Mouse (Mus musculus): ENCODE measurements at regions not wholly inside any gene's neighbourhood (a gene's known extent, or its start where the extent isn't known, plus 50 kb on each side); places are given as distances from the start of the nearest gene placed in this dataset.

- no peak for DNase-seq (ENCODE audit: low spot score in 2 of 2)
Observed at GRCm38 (mm10) chr2:106318695-106319266, 315.4 kb upstream of the Dnajc24 start.

DNA sequence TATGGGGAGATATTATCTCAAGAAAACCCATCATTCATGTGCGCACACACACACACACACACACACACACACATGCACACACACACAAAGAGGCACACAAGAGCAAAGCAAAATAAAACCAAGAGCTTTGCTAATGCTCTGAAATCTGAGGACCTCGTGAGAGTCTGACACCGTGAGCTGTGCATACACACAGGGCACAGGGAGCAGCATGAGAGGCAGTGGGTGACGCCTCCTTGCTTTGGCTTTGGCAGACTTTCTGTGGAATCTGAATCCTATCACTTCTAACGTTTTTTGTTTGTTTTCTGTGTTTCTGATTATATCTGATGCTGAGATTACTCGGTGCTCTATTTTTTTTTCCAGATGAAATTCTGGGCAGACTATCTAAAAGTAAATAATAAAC, 343.4 kb upstream of the Dnajc24 start:
- no peak for DNase-seq (ENCODE audit: low spot score in 2 of 2)

- no peak for DNase-seq (ENCODE audit: low spot score in 2 of 2)
Observed at GRCm38 (mm10) chr2:106347249-106347648, 343.9 kb upstream of the Dnajc24 start.

- DNase-seq (ENCODE audit: low spot score in 2 of 2) = no peak
Observed at GRCm38 (mm10) chr2:106355565-106355964, 337.5 kb upstream of the Mpped2 start.

DNA sequence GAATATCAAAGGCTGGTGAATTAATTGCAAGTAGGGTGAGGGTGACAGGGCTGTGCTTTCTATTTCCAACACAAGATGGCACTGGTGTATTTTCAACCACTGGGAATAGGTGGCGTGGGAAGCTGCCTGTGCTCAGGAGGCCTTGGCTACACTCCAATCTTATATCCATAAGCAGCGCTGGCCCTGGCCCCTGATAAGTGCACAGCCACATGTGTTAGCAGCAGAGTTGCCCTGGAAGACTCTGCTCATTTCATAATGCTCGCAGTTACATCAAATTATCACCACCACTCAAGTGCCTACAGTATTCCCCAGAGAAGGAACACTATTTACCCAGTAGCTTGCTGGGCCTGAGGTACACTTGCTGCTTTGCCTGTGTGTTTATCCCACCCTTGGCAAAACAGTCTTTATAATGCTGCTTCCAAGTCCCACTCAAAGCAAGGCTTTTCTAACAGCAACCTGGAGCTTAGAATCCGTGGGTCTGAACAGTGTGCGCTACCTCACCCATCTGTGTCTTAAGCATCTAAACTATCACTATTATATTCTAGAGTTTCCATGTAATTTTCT, 337.0 kb upstream of the Mpped2 start:
- DNase-seq (ENCODE audit: low spot score in 2 of 2) = peak; percentile 28 to 51

- DNase-seq (ENCODE audit: low spot score in 2 of 2) = peak in 1 of 2 experiments; percentile 14
Observed at GRCm38 (mm10) chr2:106368641-106369040, 324.4 kb upstream of the Mpped2 start.

- DNase-seq (ENCODE audit: low spot score in 2 of 2) = no peak
Observed at GRCm38 (mm10) chr2:106383415-106384285, 309.4 kb upstream of the Mpped2 start.

- no peak for DNase-seq (ENCODE audit: low spot score in 2 of 2)
Observed at GRCm38 (mm10) chr2:106384286-106384595, 308.8 kb upstream of the Mpped2 start.

DNA sequence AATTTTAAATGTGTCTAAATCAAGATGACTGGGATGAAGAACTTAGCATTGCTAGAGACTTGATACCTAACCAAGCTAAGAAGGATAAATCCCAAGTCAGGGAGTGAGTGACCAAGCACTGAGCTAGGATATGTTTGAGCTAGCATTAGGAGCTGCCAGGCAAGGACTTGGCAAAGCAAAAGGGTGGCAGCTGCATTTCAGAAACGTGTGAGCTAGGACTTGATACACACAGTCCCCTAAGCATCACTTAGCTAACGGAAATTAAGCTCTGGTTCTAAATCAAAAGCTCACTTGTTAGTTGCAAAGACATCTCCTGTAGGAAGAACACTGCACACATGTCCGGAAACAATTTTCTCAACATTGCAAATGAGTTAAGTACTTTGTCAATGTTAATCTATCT, 308.2 kb upstream of the Mpped2 start:
- DNase-seq (ENCODE audit: low spot score in 2 of 2) = no peak

- DNase-seq (ENCODE audit: low spot score in 2 of 2) = no peak
Observed at GRCm38 (mm10) chr2:106412158-106412557, 280.9 kb upstream of the Mpped2 start.

- no peak for DNase-seq (ENCODE audit: low spot score in 2 of 2)
Observed at GRCm38 (mm10) chr2:106415474-106416019, 277.5 kb upstream of the Mpped2 start.

- no peak for DNase-seq (ENCODE audit: low spot score in 2 of 2)
Observed at GRCm38 (mm10) chr2:106418181-106418580, 274.9 kb upstream of the Mpped2 start.

DNA sequence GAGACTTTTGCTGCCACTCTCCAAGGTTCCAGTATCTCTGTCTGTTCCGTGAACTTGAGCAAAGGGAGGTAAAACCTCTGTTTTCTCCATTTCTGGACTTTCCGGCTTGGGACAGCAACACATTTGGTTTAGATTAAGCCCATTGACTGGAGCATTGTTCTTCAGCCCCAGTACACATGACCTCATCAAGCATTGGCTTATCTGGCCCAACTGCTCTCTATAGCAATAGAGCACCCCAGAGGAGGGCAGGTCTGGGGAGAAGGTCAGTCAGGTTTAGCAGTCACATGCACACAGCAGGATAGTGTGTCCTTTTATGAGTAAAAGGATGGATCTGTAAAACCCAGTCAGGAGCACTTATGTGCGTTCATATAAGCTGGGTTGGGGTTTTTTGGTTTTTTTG, 268.1 kb upstream of the Mpped2 start:
- DNase-seq (ENCODE audit: low spot score in 2 of 2) = no peak

DNA sequence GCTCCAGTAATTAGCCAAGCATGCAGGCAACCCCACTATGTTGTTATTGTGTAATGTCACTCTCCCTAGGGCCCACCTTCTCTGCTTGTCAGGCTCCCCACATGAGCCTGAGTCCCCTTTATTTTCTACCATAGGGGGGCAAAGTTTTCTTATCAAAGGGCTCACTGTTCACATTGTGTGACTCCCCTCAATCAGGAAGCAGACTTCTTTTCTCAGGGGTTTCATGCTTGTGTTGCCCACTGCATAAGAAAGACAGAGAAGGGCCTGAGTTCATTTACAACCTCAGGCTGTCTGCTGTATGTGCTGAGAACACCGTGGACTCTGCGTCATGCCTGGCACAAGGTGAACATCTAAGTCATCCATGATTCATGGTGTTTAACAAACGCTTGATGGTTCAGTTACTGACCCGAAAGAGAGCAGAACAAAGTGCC, 267.6 kb upstream of the Mpped2 start:
- DNase-seq (ENCODE audit: low spot score in 2 of 2) = peak; percentile 8 to 28

DNA sequence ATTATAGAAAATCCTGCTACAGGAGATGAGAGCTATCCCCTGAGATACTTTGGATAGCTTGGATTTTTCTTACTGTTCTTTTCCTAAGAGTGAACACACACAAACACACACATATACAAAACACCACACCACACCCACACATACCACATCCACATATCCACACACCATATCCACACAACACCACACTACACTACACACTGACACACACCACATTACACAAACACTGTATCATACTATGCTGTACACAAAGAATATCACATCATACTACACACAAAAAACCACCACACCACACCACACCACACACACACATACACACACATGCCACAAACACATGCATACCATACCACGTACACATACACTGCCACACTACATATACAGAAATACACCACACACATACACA, 267.1 kb upstream of the Mpped2 start:
- DNase-seq (ENCODE audit: low spot score in 2 of 2) = no peak

DNA sequence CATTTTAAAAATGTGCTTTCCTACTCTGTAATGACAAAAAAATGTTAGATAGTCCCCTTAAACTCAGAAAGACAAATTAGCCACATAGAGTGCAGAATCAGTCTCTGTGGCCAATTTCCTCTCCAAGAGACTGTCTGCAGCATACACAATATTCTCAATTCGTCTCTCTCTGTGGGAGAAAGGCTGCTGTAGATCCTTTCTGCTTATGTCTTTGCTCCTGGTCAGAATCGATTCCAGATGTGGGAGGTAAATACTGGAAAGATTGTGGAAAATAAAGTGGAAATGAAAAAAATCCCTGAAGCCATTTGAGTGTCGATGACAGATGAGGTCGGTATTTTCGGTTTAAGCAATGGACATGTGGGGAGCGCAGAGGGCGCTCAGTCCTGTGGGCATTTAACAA, 265.8 kb upstream of the Mpped2 start:
- DNase-seq (ENCODE audit: low spot score in 2 of 2) = no peak

GRCm38 (mm10) chr2:106428909-106429308, 264.2 kb upstream of the Mpped2 start:
- DNase-seq (ENCODE audit: low spot score in 2 of 2) = peak in 1 of 2 experiments; percentile 12

DNA sequence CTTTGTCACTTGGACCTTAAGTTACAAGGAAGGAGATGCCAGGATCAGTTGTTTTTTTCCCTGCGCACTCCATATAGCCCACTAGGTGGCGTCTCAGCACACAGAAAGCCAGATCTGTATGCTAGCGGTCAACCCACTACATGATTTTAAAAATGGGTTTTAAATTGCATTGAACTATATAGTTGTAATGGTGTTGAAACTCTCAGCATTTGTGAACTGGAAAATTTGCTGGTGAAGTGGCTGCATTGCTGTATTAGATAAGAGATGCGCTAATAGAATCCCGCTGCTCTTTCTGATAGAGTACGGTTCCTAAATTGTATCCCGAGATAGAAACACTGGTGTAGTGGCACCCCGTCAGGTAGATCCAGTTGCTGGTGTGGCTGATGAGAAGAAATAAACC, 261.9 kb upstream of the Mpped2 start:
- DNase-seq (ENCODE audit: low spot score in 2 of 2) = peak; percentile 50 to 62

- no peak for DNase-seq (ENCODE audit: low spot score in 2 of 2)
Observed at GRCm38 (mm10) chr2:106431637-106432199, 261.4 kb upstream of the Mpped2 start.

DNA sequence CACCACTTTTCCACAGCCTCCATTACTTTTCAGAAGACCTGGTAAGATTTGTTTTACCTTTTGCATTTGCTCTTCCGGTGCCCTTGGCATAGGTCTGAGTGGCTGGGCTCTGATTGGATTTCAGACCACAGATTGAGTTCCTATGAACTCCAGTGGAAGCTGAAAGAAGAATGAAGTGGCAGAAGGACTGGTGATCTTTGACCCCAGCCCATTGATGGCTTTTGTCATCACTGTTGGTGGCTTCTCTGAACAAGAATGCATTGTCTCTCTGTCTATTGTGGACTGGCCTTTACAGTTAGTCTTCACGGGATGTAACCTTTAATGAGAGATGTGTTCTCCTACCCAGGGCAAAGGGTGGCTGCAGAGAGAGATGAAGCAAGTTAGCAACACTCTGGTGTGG, 256.9 kb upstream of the Mpped2 start:
- no peak for DNase-seq (ENCODE audit: low spot score in 2 of 2)

- DNase-seq (ENCODE audit: low spot score in 2 of 2) = no peak
Observed at GRCm38 (mm10) chr2:106454310-106454974, 238.6 kb upstream of the Mpped2 start.

Measured in adrenal gland, adult 18-20 months (tissue).